Mouse (Mus musculus) stomach, embryonic 14.5 days (tissue): ENCODE results near the gene Herc4. TPM values are rescaled to one million over a fixed set of nuclear protein-coding genes. Genes with fewer than 3 reads are reported as not detected.
A peak's percentile ranks its signal among the peaks of the same experiment; 100 is the strongest.

Source experiments
- ATAC-seq: fragments of 200-750 bp; cut with Nextera tagmentation; 2 replicates; pipeline ENCODE4 v1.8.0; 2017; ENCODE audit warnings: low read depth, moderate TSS enrichment; ENCODE audit not compliant: insufficient number of reproducible peaks, insufficient read depth, low FRiP score
- H3K27ac ChIP-seq: fragments of 300-500 bp; sonication (generic); 2 replicates; pipeline ENCODE4 v1.5.1; 2014; ENCODE audit warnings: mild to moderate bottlenecking, low read length, moderate library complexity, mixed read lengths
- H3K27me3 ChIP-seq: fragments of 300-500 bp; sonication (generic); 2 replicates; pipeline ENCODE4 v1.6.1; 2014; ENCODE audit warnings: low read length, control low read depth, mixed read lengths; ENCODE audit not compliant: control insufficient read depth, insufficient read depth
- H3K36me3 ChIP-seq: fragments of 300-500 bp; sonication (generic); 2 replicates; pipeline ENCODE4 v1.6.1; 2014; ENCODE audit warnings: mild to moderate bottlenecking, control low read depth, low read length, moderate library complexity, mixed read lengths; ENCODE audit not compliant: control insufficient read depth, insufficient read depth
- H3K4me1 ChIP-seq: fragments of 300-500 bp; sonication (generic); 2 replicates; pipeline ENCODE4 v1.6.1; 2014; ENCODE audit warnings: low read length, control low read depth, mixed read lengths; ENCODE audit not compliant: control insufficient read depth, insufficient read depth
- H3K4me2 ChIP-seq: fragments of 300-500 bp; sonication (generic); replicated peaks from 2 replicates; pipeline ENCODE4 v1.6.1; 2014; ENCODE audit warnings: low read depth, low read length, control low read depth
- H3K4me3 ChIP-seq: fragments of 300-500 bp; sonication (generic); 2 replicates; pipeline ENCODE4 v1.5.1; 2014; ENCODE audit warnings: low read depth, low read length, control low read depth
- H3K9ac ChIP-seq: fragments of 300-500 bp; sonication (generic); replicated peaks from 2 replicates; pipeline ENCODE4 v1.6.1; 2014; ENCODE audit warnings: low read depth, mild to moderate bottlenecking, control low read depth, low read length, moderate library complexity, mixed read lengths
- H3K9me3 ChIP-seq: fragments of 300-500 bp; sonication (generic); 2 replicates; pipeline ENCODE4 v1.6.1; 2016; ENCODE audit warnings: low read depth, low read length, control low read depth; ENCODE audit not compliant: control insufficient read depth
- WGBS: fragments of 180-500 bp; shearing (Covaris S2); extraction: QIAGEN DNeasy Blood & Tissue Kit; methylation state at CpG from one replicate; pipeline ENCODE4 v1.1.7; 2014; 5-methylcytosine and 5-hydroxymethylcytosine counted together
- polyA plus RNA-seq: library from polyadenylated mRNA; unstranded; fragments of >200 nt; fragmentation: Nextera tagmentation; extraction: Ambion mirVana; gene quantifications from 2 replicates; pipeline ENCODE4 v1.2.1, GENCODE M21; 2014

Gene Herc4
- 48.6 and 49.1 TPM in 2 replicates for polyA plus RNA-seq

- H3K27me3 ChIP-seq: no peaks in the 10 kb centered on the region
- H3K9ac ChIP-seq: peak within 1 kb of the TSS; percentile 94
- peak within 1 kb of the TSS; percentile 62 for H3K4me2 ChIP-seq
- ATAC-seq: peak; percentile 100
- H3K4me1 ChIP-seq: 0 out of 2 replicates have a peak, but pooled peaks cover 6% of the 10 kb centered on the region
- no peaks in the 10 kb centered on the region for H3K9me3 ChIP-seq
- H3K36me3 ChIP-seq: no peaks in the 10 kb centered on the region
- H3K27ac ChIP-seq: peak within 1 kb of the TSS; percentile 97
- peak within 1 kb of the TSS; percentile 97 for H3K4me3 ChIP-seq
- WGBS: under 1% methylated on average over 42 of the region's 44 CpGs
Observed at GRCm38 (mm10) chr10:63243493-63244054, at the start of gene Herc4. Gene Herc4 (plus strand): TSS chr10:63243810.

GRCm38 (mm10) chr10:63199008-63199407, 44.6 kb upstream of the Herc4 start:
- no peaks in the 10 kb centered on the region for H3K36me3 ChIP-seq
- H3K9ac ChIP-seq: no peak overlapping the region
- no peaks in the 10 kb centered on the region for H3K27me3 ChIP-seq
- no peaks in the 10 kb centered on the region for H3K9me3 ChIP-seq
- no peak overlapping the region for H3K27ac ChIP-seq
- WGBS: 82% methylated on average over 4 of the region's 4 CpGs
- no peak overlapping the region for H3K4me2 ChIP-seq
- H3K4me3 ChIP-seq: no peak overlapping the region
- no peaks in the 10 kb centered on the region for H3K4me1 ChIP-seq
- ATAC-seq: no peak

GRCm38 (mm10) chr10:63201534-63201933, 42.1 kb upstream of the Herc4 start:
- no peak overlapping the region for H3K4me3 ChIP-seq
- no peaks in the 10 kb centered on the region for H3K36me3 ChIP-seq
- H3K4me1 ChIP-seq: no peaks in the 10 kb centered on the region
- 70% methylated on average over 8 of the region's 8 CpGs for WGBS
- no peak for ATAC-seq
- no peak overlapping the region for H3K27ac ChIP-seq
- H3K4me2 ChIP-seq: no peak overlapping the region
- no peaks in the 10 kb centered on the region for H3K27me3 ChIP-seq
- no peaks in the 10 kb centered on the region for H3K9me3 ChIP-seq
- no peak overlapping the region for H3K9ac ChIP-seq

GRCm38 (mm10) chr10:63203002-63203401, 40.6 kb upstream of the Herc4 start:
- H3K27me3 ChIP-seq: no peaks in the 10 kb centered on the region
- no peak overlapping the region for H3K4me2 ChIP-seq
- no peaks in the 10 kb centered on the region for H3K36me3 ChIP-seq
- H3K4me1 ChIP-seq: no peaks in the 10 kb centered on the region
- no peaks in the 10 kb centered on the region for H3K9me3 ChIP-seq
- no peak overlapping the region for H3K27ac ChIP-seq
- H3K9ac ChIP-seq: no peak overlapping the region
- no peak overlapping the region for H3K4me3 ChIP-seq
- 54% methylated on average over 3 of the region's 3 CpGs for WGBS
- no peak for ATAC-seq

- H3K4me3 ChIP-seq: no peak within 1 kb of the TSS
- no peaks in the 10 kb centered on the region for H3K27me3 ChIP-seq
- no peak for ATAC-seq
- no peak within 1 kb of the TSS for H3K4me2 ChIP-seq
- no peaks in the 10 kb centered on the region for H3K4me1 ChIP-seq
- H3K9me3 ChIP-seq: no peaks in the 10 kb centered on the region
- no peaks in the 10 kb centered on the region for H3K36me3 ChIP-seq
- 81% methylated on average over 15 of the region's 15 CpGs for WGBS
- no peak within 1 kb of the TSS for H3K27ac ChIP-seq
- no peak within 1 kb of the TSS for H3K9ac ChIP-seq
Observed at GRCm38 (mm10) chr10:63203728-63204127, 39.9 kb upstream of the Herc4 start, which contains the start of gene Mypn. Gene Mypn (minus strand): TSS chr10:63203952.

GRCm38 (mm10) chr10:63208871-63209270, 34.7 kb upstream of the Herc4 start:
- Histone ChIP-seq H3K4me1 (no peaks in the 10 kb centered on the region), H3K36me3 (no peaks in the 10 kb centered on the region), H3K9me3 (no peaks in the 10 kb centered on the region), H3K4me3 (no peak overlapping the region), H3K9ac (no peak overlapping the region), H3K4me2 (no peak overlapping the region), H3K27me3 (no peaks in the 10 kb centered on the region), H3K27ac (no peak overlapping the region)
- 61% methylated on average over 6 of the region's 6 CpGs for WGBS
- no peak for ATAC-seq

- Histone ChIP-seq H3K4me1 (no peaks in the 10 kb centered on the region), H3K27ac (no peak overlapping the region), H3K9ac (no peak overlapping the region), H3K36me3 (no peaks in the 10 kb centered on the region), H3K4me3 (no peak overlapping the region), H3K4me2 (no peak overlapping the region), H3K9me3 (no peaks in the 10 kb centered on the region), H3K27me3 (no peaks in the 10 kb centered on the region)
- 78% methylated on average over 7 of the region's 7 CpGs for WGBS
- ATAC-seq: no peak
Observed at GRCm38 (mm10) chr10:63221081-63221783, 22.4 kb upstream of the Herc4 start.

- Histone ChIP-seq H3K36me3 (no peaks in the 10 kb centered on the region), H3K9ac (no peak overlapping the region), H3K9me3 (no peaks in the 10 kb centered on the region), H3K4me1 (no peaks in the 10 kb centered on the region), H3K4me2 (no peak overlapping the region), H3K4me3 (no peak overlapping the region), H3K27me3 (no peaks in the 10 kb centered on the region), H3K27ac (no peak overlapping the region)
- 67% methylated on average over 12 of the region's 12 CpGs for WGBS
- no peak for ATAC-seq
Observed at GRCm38 (mm10) chr10:63224341-63224740, 19.3 kb upstream of the Herc4 start.
